Mouse (Mus musculus): ENCODE results near the gene Acin1. TPM values are rescaled to one million over a fixed set of nuclear protein-coding genes. Genes with fewer than 3 reads are reported as not detected.

Gene Acin1
- polyA plus RNA-seq, 1 experiment from 2014 or later, result 120 TPM

GRCm38 (mm10) chr14:54712861-54713260, 26.1 kb upstream of the Acin1 start:
- ATAC-seq (ENCODE audit: insufficient read depth) (no peak), DNase-seq (peak; percentile 19)
- TF ChIP-seq CTCF (IDR thresholded peaks at IDR 0.05; ENCODE audit: low read depth), result no peak
- WGBS, result 57% methylated on average over 8 of the region's 8 CpGs
- no peaks in the 10 kb centered on the region for H3K36me3 ChIP-seq (ENCODE audit: insufficient read depth)
- no peak overlapping the region for H3K4me3 ChIP-seq (ENCODE audit: low read depth, low read length)
- H3K9me3 ChIP-seq (ENCODE audit: low read depth, low read length), result no peaks in the 10 kb centered on the region
- no peaks in the 10 kb centered on the region for H3K27me3 ChIP-seq (ENCODE audit: insufficient read depth, low read length)
- no peak overlapping the region for H3K4me2 ChIP-seq
- H3K9ac ChIP-seq, result no peak overlapping the region
- no peak overlapping the region for H3K27ac ChIP-seq (ENCODE audit: low read depth)
- H3K4me1 ChIP-seq (ENCODE audit: insufficient read depth), result no peaks in the 10 kb centered on the region

- no peak for TF ChIP-seq CTCF (IDR thresholded peaks at IDR 0.05; ENCODE audit: low read depth)
- no peak within 1 kb of the TSS for H3K9ac ChIP-seq
- H3K27ac ChIP-seq (ENCODE audit: low read depth), result no peak within 1 kb of the TSS
- DNase-seq (no peak), ATAC-seq (ENCODE audit: insufficient read depth) (no peak)
- H3K4me1 ChIP-seq (ENCODE audit: insufficient read depth), result no peaks in the 10 kb centered on the region
- H3K9me3 ChIP-seq (ENCODE audit: low read depth, low read length), result no peaks in the 10 kb centered on the region
- H3K4me2 ChIP-seq, result no peak within 1 kb of the TSS
- no peaks in the 10 kb centered on the region for H3K27me3 ChIP-seq (ENCODE audit: insufficient read depth, low read length)
- H3K4me3 ChIP-seq (ENCODE audit: low read depth, low read length), result no peak within 1 kb of the TSS
- WGBS, result 82% methylated on average over 7 of the region's 7 CpGs
- H3K36me3 ChIP-seq (ENCODE audit: insufficient read depth), result no peaks in the 10 kb centered on the region
Measured at GRCm38 (mm10) chr14:54712074-54712473, 25.3 kb upstream of the Acin1 start, which contains the start of gene Cebpe. Gene Cebpe (minus strand): TSS chr14:54712174.

GRCm38 (mm10) chr14:54709054-54709453, 22.3 kb upstream of the Acin1 start:
- Histone ChIP-seq H3K27ac (ENCODE audit: low read depth) (no peak overlapping the region), H3K4me3 (ENCODE audit: low read depth, low read length) (no peak overlapping the region), H3K36me3 (ENCODE audit: insufficient read depth) (no peaks in the 10 kb centered on the region), H3K9me3 (ENCODE audit: low read depth, low read length) (no peaks in the 10 kb centered on the region), H3K9ac (no peak overlapping the region), H3K4me2 (no peak overlapping the region), H3K4me1 (ENCODE audit: insufficient read depth) (no peaks in the 10 kb centered on the region), H3K27me3 (ENCODE audit: insufficient read depth, low read length) (no peaks in the 10 kb centered on the region)
- TF ChIP-seq CTCF (IDR thresholded peaks at IDR 0.05; ENCODE audit: low read depth), result no peak
- DNase-seq (no peak), ATAC-seq (ENCODE audit: insufficient read depth) (no peak)
- 71% methylated on average over 9 of the region's 9 CpGs for WGBS

- 39% methylated on average over 17 of the region's 17 CpGs for WGBS
- H3K4me1 ChIP-seq (ENCODE audit: insufficient read depth), result no peaks in the 10 kb centered on the region
- DNase-seq (no peak), ATAC-seq (ENCODE audit: insufficient read depth) (no peak)
- no peak overlapping the region for H3K27ac ChIP-seq (ENCODE audit: low read depth)
- H3K36me3 ChIP-seq (ENCODE audit: insufficient read depth), result no peaks in the 10 kb centered on the region
- no peak overlapping the region for H3K9ac ChIP-seq
- no peak overlapping the region for H3K4me3 ChIP-seq (ENCODE audit: low read depth, low read length)
- no peaks in the 10 kb centered on the region for H3K27me3 ChIP-seq (ENCODE audit: insufficient read depth, low read length)
- no peak overlapping the region for H3K4me2 ChIP-seq
- no peak for TF ChIP-seq CTCF (IDR thresholded peaks at IDR 0.05; ENCODE audit: low read depth)
- no peaks in the 10 kb centered on the region for H3K9me3 ChIP-seq (ENCODE audit: low read depth, low read length)
Measured at GRCm38 (mm10) chr14:54706589-54707320, 20.0 kb upstream of the Acin1 start.

- Histone ChIP-seq H3K27me3 (ENCODE audit: insufficient read depth, low read length) (no peaks in the 10 kb centered on the region), H3K4me2 (no peak overlapping the region), H3K27ac (ENCODE audit: low read depth) (no peak overlapping the region), H3K36me3 (ENCODE audit: insufficient read depth) (no peaks in the 10 kb centered on the region), H3K4me1 (ENCODE audit: insufficient read depth) (no peaks in the 10 kb centered on the region), H3K9ac (no peak overlapping the region), H3K4me3 (ENCODE audit: low read depth, low read length) (no peak overlapping the region), H3K9me3 (ENCODE audit: low read depth, low read length) (no peaks in the 10 kb centered on the region)
- ATAC-seq (ENCODE audit: insufficient read depth) (peak; percentile 70; the same call in 1 of the 2 replicates), DNase-seq (no peak)
- WGBS, result 21% methylated on average over 5 of the region's 5 CpGs
- TF ChIP-seq CTCF (IDR thresholded peaks at IDR 0.05; ENCODE audit: low read depth), result no peak
Measured at GRCm38 (mm10) chr14:54705844-54706243, 19.1 kb upstream of the Acin1 start.

GRCm38 (mm10) chr14:54703207-54703606, 16.5 kb upstream of the Acin1 start:
- H3K27me3 ChIP-seq (ENCODE audit: insufficient read depth, low read length), result no peaks in the 10 kb centered on the region
- 55% methylated on average over 10 of the region's 10 CpGs for WGBS

GRCm38 (mm10) chr14:54701298-54701697, 14.6 kb upstream of the Acin1 start:
- H3K4me3 ChIP-seq (ENCODE audit: low read depth, low read length), result no peak overlapping the region
- ATAC-seq (ENCODE audit: insufficient read depth), result peak; percentile 47; the same call in 1 of the 2 replicates
- no peak overlapping the region for H3K4me2 ChIP-seq
- DNase-seq, result peak; percentile 86
- 4% methylated on average over 6 of the region's 6 CpGs for WGBS
- H3K27me3 ChIP-seq (ENCODE audit: insufficient read depth, low read length), result no peaks in the 10 kb centered on the region
- H3K4me1 ChIP-seq (ENCODE audit: insufficient read depth), result no peaks in the 10 kb centered on the region
- TF ChIP-seq CTCF (IDR thresholded peaks at IDR 0.05; ENCODE audit: low read depth), result peak; percentile 92
- H3K36me3 ChIP-seq (ENCODE audit: insufficient read depth), result no peaks in the 10 kb centered on the region
- no peaks in the 10 kb centered on the region for H3K9me3 ChIP-seq (ENCODE audit: low read depth, low read length)
- no peak overlapping the region for H3K9ac ChIP-seq
- no peak overlapping the region for H3K27ac ChIP-seq (ENCODE audit: low read depth)

More at GRCm38 (mm10) chr14:54703207-54703606, 16.5 kb upstream of the Acin1 start:
- Histone ChIP-seq H3K36me3 (ENCODE audit: insufficient read depth) (no peaks in the 10 kb centered on the region), H3K4me2 (no peak overlapping the region), H3K27ac (ENCODE audit: low read depth) (no peak overlapping the region), H3K9ac (no peak overlapping the region), H3K4me3 (ENCODE audit: low read depth, low read length) (no peak overlapping the region), H3K9me3 (ENCODE audit: low read depth, low read length) (no peaks in the 10 kb centered on the region), H3K4me1 (ENCODE audit: insufficient read depth) (no peaks in the 10 kb centered on the region)
- no peak for ATAC-seq (ENCODE audit: insufficient read depth)
- DNase-seq, result no peak
- no peak for TF ChIP-seq CTCF (IDR thresholded peaks at IDR 0.05; ENCODE audit: low read depth)
